Mouse (Mus musculus) hindbrain, embryonic 12.5 days (tissue): ENCODE measurements around the gene Flad1. TPM values are rescaled to one million over a fixed set of nuclear protein-coding genes. Genes with fewer than 3 reads are reported as not detected.

Experiments used
- ATAC-seq: fragments of 200-750 bp; cut with Nextera tagmentation; 2 replicates; pipeline ENCODE4 v1.8.0; 2017; ENCODE audit warnings: moderate TSS enrichment; ENCODE audit not compliant: low FRiP score
- H3K27ac ChIP-seq: fragments of 300-500 bp; sonication (generic); 2 replicates; pipeline ENCODE4 v1.5.1; 2016; ENCODE audit warnings: mild to moderate bottlenecking
- H3K27me3 ChIP-seq: fragments of 300-500 bp; sonication (generic); 2 replicates; pipeline ENCODE4 v1.6.1; 2016; ENCODE audit warnings: mild to moderate bottlenecking
- H3K36me3 ChIP-seq: fragments of 300-500 bp; sonication (generic); 2 replicates; pipeline ENCODE4 v1.6.1; 2016; ENCODE audit warnings: mild to moderate bottlenecking
- H3K4me1 ChIP-seq: fragments of 300-500 bp; sonication (generic); 2 replicates; pipeline ENCODE4 v1.6.1; 2016
- H3K4me2 ChIP-seq: fragments of 300-500 bp; sonication (generic); replicated peaks from 2 replicates; pipeline ENCODE4 v1.6.1; 2016; ENCODE audit warnings: mild to moderate bottlenecking
- H3K4me3 ChIP-seq: fragments of 300-500 bp; sonication (generic); 2 replicates; pipeline ENCODE4 v1.5.1; 2016; ENCODE audit warnings: mild to moderate bottlenecking
- H3K9ac ChIP-seq: fragments of 300-500 bp; sonication (generic); 2 replicates; pipeline ENCODE4 v1.6.1; 2016; ENCODE audit warnings: mild to moderate bottlenecking, moderate library complexity
- H3K9me3 ChIP-seq: fragments of 300-500 bp; sonication (generic); replicated peaks from 2 replicates; pipeline ENCODE4 v1.6.1; 2016; ENCODE audit warnings: mild to moderate bottlenecking
- WGBS: fragments of 180-500 bp; shearing (Covaris S2); methylation state at CpG from one replicate; pipeline ENCODE4 v1.1.7; 2016; 5-methylcytosine and 5-hydroxymethylcytosine counted together
- polyA plus RNA-seq: library from polyadenylated mRNA; unstranded; fragments of >200 nt; fragmentation: Nextera tagmentation; extraction: Ambion mirVana; gene quantifications from 2 replicates; pipeline ENCODE4 v1.2.1, GENCODE M21; 2016

Gene Flad1
- polyA plus RNA-seq, 1 experiment from 2014 or later: 36.9 TPM

GRCm38 (mm10) chr3:89383651-89384255 lies 27.9 kb downstream of the Flad1 start:
- WGBS: 84% methylated on average over 5 of the region's 5 CpGs
- H3K9me3 ChIP-seq: no peaks in the 10 kb centered on the region
- no peak for ATAC-seq

DNA sequence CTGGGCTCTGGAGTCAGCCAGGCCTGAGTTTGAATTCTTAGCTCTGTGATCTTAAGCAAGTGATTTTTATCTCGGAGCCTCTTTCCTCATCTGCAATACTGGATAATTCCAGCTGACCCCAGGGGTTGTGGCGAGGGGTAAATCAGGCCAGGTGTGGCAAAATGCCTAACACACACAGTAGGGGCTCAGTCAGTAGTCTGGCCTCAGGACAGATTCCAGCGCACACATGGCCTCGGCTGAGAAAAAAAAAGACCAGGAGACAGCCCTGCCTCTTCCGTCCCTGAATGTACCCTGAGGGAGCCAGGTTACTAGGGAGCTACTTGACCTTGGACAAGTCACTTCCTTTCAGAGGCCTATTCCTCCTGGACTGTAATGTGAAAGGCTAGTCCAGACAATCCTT lies 28.7 kb downstream of the Flad1 start:
- H3K27me3 ChIP-seq: no peaks in the 10 kb centered on the region
- no peak overlapping the region for H3K9ac ChIP-seq
- no peak overlapping the region for H3K27ac ChIP-seq
- no peak overlapping the region for H3K4me2 ChIP-seq
- WGBS: 86% methylated on average over 5 of the region's 5 CpGs
- no peak overlapping the region for H3K4me3 ChIP-seq
- ATAC-seq: no peak
- peaks cover 15% of the 10 kb centered on the region for H3K4me1 ChIP-seq
- no peaks in the 10 kb centered on the region for H3K36me3 ChIP-seq
- H3K9me3 ChIP-seq: no peaks in the 10 kb centered on the region

More at GRCm38 (mm10) chr3:89383651-89384255, 27.9 kb downstream of the Flad1 start:
- Histone ChIP-seq H3K9ac (no peak overlapping the region), H3K27ac (no peak overlapping the region), H3K36me3 (no peaks in the 10 kb centered on the region), H3K4me1 (peaks cover 7% of the 10 kb centered on the region; the same call in 1 of the 2 replicates), H3K4me2 (no peak overlapping the region), H3K27me3 (no peaks in the 10 kb centered on the region), H3K4me3 (no peak overlapping the region)

- H3K9ac ChIP-seq: no peak overlapping the region
- no peaks in the 10 kb centered on the region for H3K27me3 ChIP-seq
- ATAC-seq: no peak
- H3K4me3 ChIP-seq: no peak overlapping the region
- 88% methylated on average over 9 of the region's 9 CpGs for WGBS
- H3K4me1 ChIP-seq: peaks cover 16% of the 10 kb centered on the region
- no peak overlapping the region for H3K27ac ChIP-seq
- H3K9me3 ChIP-seq: no peaks in the 10 kb centered on the region
- no peak overlapping the region for H3K4me2 ChIP-seq
- no peaks in the 10 kb centered on the region for H3K36me3 ChIP-seq
Observed at GRCm38 (mm10) chr3:89382033-89382882, 29.4 kb downstream of the Flad1 start.

GRCm38 (mm10) chr3:89381233-89381632 lies 30.4 kb downstream of the Flad1 start:
- H3K27me3 ChIP-seq: peaks cover 3% of the 10 kb centered on the region; the same call in 1 of the 2 replicates
- no peak overlapping the region for H3K9ac ChIP-seq
- H3K36me3 ChIP-seq: no peaks in the 10 kb centered on the region
- H3K27ac ChIP-seq: no peak overlapping the region
- no peaks in the 10 kb centered on the region for H3K9me3 ChIP-seq
- H3K4me1 ChIP-seq: peaks cover 13% of the 10 kb centered on the region
- ATAC-seq: no peak
- WGBS: 85% methylated on average over 11 of the region's 11 CpGs
- H3K4me3 ChIP-seq: no peak overlapping the region
- H3K4me2 ChIP-seq: no peak overlapping the region

DNA sequence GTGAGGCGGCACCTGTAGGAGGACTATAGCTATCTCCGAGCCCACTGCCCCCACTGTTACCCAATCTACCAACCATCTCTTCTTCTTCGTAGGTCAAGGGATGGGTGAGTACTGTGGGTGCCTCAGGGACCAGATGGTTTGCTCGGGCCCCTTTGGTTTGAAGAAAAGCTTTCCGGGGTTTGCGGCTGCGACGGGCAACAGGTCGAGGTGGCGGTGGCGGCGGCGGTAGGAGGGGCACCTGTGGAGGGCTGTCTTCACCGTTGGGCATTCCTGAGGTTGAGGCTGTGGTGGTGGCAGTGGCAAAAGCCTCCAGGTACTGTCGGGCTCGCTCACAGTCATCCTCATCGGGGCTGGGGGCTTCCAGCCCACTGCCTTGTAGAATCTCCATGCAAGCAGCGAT lies 31.0 kb downstream of the Flad1 start:
- Histone ChIP-seq H3K9me3 (no peaks in the 10 kb centered on the region), H3K27me3 (peaks cover 3% of the 10 kb centered on the region; the same call in 1 of the 2 replicates), H3K4me3 (no peak overlapping the region), H3K27ac (no peak overlapping the region), H3K4me2 (no peak overlapping the region), H3K36me3 (no peaks in the 10 kb centered on the region), H3K9ac (no peak overlapping the region), H3K4me1 (peaks cover 13% of the 10 kb centered on the region)
- no peak for ATAC-seq
- 93% methylated on average over 18 of the region's 18 CpGs for WGBS

DNA sequence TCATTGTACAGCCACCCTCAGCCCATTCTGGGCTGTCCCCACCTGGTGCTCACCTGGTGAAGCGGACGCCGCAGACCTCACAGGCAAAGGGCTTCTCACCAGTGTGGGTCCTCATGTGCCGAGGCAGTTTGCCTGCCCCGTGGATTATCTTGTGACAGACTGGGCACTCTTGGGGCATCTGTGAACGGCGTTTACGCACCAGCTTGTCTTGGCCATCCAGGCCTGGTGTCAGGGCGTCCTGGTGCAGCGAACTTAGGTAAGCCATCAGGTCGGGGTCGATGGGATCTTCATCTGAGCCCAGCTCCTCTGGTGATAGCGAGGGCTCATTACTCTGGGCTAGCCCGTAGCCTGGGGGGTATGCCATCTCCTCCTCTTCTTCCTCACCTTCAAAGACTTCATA lies 31.4 kb downstream of the Flad1 start:
- ATAC-seq: no peak
- no peaks in the 10 kb centered on the region for H3K36me3 ChIP-seq
- H3K9me3 ChIP-seq: no peaks in the 10 kb centered on the region
- H3K27ac ChIP-seq: no peak overlapping the region
- no peak overlapping the region for H3K9ac ChIP-seq
- 94% methylated on average over 14 of the region's 14 CpGs for WGBS
- H3K27me3 ChIP-seq: peaks cover 3% of the 10 kb centered on the region
- H3K4me1 ChIP-seq: peaks cover 13% of the 10 kb centered on the region
- H3K4me3 ChIP-seq: no peak overlapping the region
- H3K4me2 ChIP-seq: no peak overlapping the region

DNA sequence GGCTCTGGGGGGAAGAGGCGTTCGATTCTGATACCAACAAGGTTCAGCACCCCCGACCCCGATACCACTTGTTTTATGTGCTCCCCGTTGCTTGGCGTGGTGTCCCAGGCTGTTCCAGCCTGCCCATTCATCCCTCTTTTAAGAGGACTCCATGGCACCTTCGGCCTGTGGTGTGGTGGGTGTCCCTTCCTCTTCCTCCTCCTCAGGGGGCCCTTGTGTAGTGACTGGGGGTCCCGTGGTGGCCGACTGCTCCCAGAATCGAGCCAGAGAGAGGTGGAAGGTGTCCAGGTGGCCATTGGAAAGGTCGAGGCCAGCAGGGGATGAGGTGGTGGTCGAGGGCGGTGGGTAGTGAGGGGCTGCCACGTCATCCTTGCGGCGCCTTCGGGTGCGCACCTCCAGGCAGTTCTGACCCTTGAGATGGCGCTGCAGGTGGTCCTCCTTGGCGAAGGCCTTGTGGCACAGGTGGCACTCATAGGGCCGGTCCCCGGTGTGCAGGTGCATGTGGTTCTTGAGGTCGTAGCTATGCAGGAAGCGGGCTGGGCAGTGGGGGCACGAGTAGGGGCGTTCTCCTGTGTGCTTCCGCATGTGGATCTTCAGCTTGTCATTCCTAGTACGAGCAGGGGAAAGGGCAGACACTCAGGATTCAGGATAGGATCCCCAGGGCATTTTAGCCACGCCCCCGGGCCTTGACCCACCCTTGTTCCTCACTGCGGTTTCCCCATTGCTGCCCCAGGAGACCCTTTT lies 32.1 kb downstream of the Flad1 start:
- ATAC-seq: no peak
- Histone ChIP-seq H3K27me3 (peaks cover 3% of the 10 kb centered on the region), H3K36me3 (no peaks in the 10 kb centered on the region), H3K9ac (no peak overlapping the region), H3K9me3 (no peaks in the 10 kb centered on the region), H3K4me1 (peaks cover 13% of the 10 kb centered on the region), H3K27ac (no peak overlapping the region), H3K4me3 (no peak overlapping the region), H3K4me2 (peak overlapping the region; percentile 92; the same call in 1 of the 2 replicates)
- WGBS: 86% methylated on average over 31 of the region's 31 CpGs

GRCm38 (mm10) chr3:89378394-89379067 lies 33.1 kb downstream of the Flad1 start:
- Histone ChIP-seq H3K4me3 (peak overlapping the region; percentile 54), H3K9ac (peak overlapping the region; percentile 69), H3K4me1 (peaks cover 13% of the 10 kb centered on the region), H3K9me3 (no peaks in the 10 kb centered on the region), H3K4me2 (peak overlapping the region; percentile 92), H3K27ac (peak overlapping the region; percentile 55; the same call in 1 of the 2 replicates), H3K36me3 (no peaks in the 10 kb centered on the region), H3K27me3 (peaks cover 3% of the 10 kb centered on the region)
- 1% methylated on average over 14 of the region's 29 CpGs for WGBS
- peak; percentile 91 for ATAC-seq

GRCm38 (mm10) chr3:89377831-89378230 lies 33.8 kb downstream of the Flad1 start:
- Histone ChIP-seq H3K4me1 (peaks cover 13% of the 10 kb centered on the region), H3K27me3 (peaks cover 3% of the 10 kb centered on the region), H3K4me2 (no peak overlapping the region), H3K9ac (no peak overlapping the region), H3K27ac (no peak overlapping the region), H3K9me3 (no peaks in the 10 kb centered on the region), H3K36me3 (no peaks in the 10 kb centered on the region), H3K4me3 (no peak overlapping the region)
- ATAC-seq: no peak; the same call in 1 of the 2 replicates
- WGBS: 64% methylated on average over 4 of the region's 4 CpGs

DNA sequence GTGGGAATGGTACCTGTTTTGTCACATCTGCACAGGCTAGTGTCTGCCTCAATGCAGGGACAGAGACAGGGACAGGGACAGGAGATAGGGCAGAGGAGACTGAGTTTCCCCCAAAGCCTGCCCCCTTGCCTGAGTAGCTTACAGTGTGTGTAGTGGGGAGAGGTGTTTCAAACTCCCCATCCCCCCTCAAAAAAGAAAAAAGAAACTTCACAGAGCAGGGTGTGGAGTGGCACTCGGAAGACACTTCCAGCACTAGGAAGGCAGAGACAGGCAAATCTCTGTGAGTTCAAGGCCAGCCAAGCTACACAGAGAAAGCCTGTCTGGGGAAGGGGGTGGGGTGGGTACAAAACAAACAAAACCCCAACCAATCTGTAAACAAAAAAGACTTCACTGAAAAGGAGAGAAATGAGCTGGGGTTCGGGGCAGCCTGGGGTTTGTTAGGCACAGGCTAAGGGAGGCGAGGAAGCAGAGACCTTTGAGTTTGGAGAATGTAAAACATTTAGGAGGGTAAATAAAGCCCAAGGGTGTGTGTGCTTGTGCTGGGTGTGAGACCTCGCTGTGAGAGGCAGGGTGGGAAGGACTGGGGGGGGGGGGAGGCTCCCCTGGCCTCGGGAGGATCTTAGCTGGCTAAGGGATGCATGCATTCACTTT lies 38.0 kb downstream of the Flad1 start:
- Histone ChIP-seq H3K4me2 (no peak overlapping the region), H3K4me3 (no peak overlapping the region), H3K36me3 (no peaks in the 10 kb centered on the region), H3K4me1 (peaks cover 9% of the 10 kb centered on the region), H3K9ac (no peak overlapping the region), H3K27ac (no peak overlapping the region), H3K27me3 (peaks cover 3% of the 10 kb centered on the region), H3K9me3 (no peaks in the 10 kb centered on the region)
- ATAC-seq: no peak
- WGBS: 39% methylated on average over 5 of the region's 5 CpGs

GRCm38 (mm10) chr3:89367338-89367737 lies 44.3 kb downstream of the Flad1 start:
- 0 out of 2 replicates have a peak, but pooled peaks cover 6% of the 10 kb centered on the region for H3K27me3 ChIP-seq
- no peak for ATAC-seq
- H3K4me2 ChIP-seq: no peak overlapping the region
- 67% methylated on average over 11 of the region's 11 CpGs for WGBS
- no peaks in the 10 kb centered on the region for H3K4me1 ChIP-seq
- no peaks in the 10 kb centered on the region for H3K36me3 ChIP-seq
- H3K9ac ChIP-seq: no peak overlapping the region
- H3K27ac ChIP-seq: no peak overlapping the region
- H3K9me3 ChIP-seq: no peaks in the 10 kb centered on the region
- H3K4me3 ChIP-seq: no peak overlapping the region
